Mouse (Mus musculus): ENCODE measurements at regions not wholly inside any gene's neighbourhood (a gene's known extent, or its start where the extent isn't known, plus 50 kb on each side); places are given as distances from the start of the nearest gene placed in this dataset.

- DNase-seq, result peak; percentile 25 to 56
Measured at GRCm38 (mm10) chr12:75258101-75258500, 50.0 kb upstream of the Rhoj start.

Data from kidney, postnatal 36 days (tissue).